Mouse (Mus musculus): ENCODE measurements at regions not wholly inside any gene's neighbourhood (a gene's known extent, or its start where the extent isn't known, plus 50 kb on each side); places are given as distances from the start of the nearest gene placed in this dataset.

DNA sequence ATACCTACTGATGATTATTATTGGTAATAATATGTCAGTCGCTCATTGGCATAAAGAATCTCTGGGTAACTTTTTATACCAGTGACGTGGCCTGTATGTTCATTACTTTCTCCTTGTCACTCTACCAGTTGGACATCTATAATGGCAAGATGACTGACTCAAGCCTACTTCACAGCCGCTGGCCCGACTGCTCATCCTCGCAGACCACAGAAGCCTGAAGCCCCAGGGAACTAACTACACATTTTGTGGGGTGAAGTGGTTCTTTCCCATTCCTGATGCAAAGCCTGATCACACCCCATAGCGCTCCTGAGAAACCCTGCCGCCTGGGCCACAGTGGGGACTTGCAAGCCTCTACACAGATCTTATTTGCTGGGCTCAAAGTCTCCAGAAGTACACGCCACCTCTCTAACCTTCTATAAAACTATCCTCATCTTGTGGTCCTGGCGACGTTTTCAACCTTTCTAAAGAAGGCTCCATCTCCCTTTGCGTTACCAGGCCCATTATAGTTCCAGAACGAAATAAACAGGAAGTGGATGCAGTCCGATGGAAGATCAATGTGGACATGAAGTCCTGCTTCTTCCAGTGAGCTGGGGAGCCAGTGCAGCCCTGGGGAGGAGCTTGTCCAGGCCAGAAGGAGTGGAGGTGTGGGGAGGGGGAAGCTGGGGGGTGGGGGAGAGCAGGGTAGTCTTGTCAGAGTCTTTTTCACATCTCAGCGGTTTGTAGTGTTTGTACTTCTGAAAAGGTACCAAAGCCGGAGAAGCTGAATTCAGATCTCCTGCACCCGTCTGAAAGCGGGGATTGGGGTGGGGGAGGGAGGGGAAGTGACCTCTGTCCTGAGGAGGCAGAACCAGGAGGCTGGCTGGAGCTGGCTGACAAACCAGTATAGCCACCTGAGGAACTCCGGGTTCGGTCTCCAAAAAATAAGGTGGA, 84.9 kb downstream of the Irs2 start:
- Histone ChIP-seq H3K4me3 (ENCODE audit: low read depth, low read length) (peak overlapping the region; percentile 13; the same call in 1 of the 2 replicates), H3K36me3 (ENCODE audit: control insufficient read depth, insufficient read depth, low read length) (no peaks in the 10 kb centered on the region), H3K9ac (ENCODE audit: low read length) (no peak overlapping the region), H3K4me2 (ENCODE audit: low read depth, severe bottlenecking) (peak overlapping the region; percentile 32; the same call in 1 of the 2 replicates), H3K27ac (replicated peaks; ENCODE audit: low read depth, low read length) (peak overlapping the region; percentile 97), H3K27me3 (ENCODE audit: control insufficient read depth, insufficient read depth, low read length) (no peaks in the 10 kb centered on the region), H3K4me1 (ENCODE audit: control insufficient read depth, insufficient read depth, low read length) (peaks cover 52% of the 10 kb centered on the region), H3K9me3 (ENCODE audit: control insufficient read depth, low read length) (no peaks in the 10 kb centered on the region)
- peak; percentile 45 for DNase-seq (ENCODE audit: low spot score)
- ATAC-seq (ENCODE audit: insufficient number of reproducible peaks, low FRiP score, low TSS enrichment, low read depth): no peak
- 26% methylated on average over 19 of the region's 19 CpGs for WGBS

DNA sequence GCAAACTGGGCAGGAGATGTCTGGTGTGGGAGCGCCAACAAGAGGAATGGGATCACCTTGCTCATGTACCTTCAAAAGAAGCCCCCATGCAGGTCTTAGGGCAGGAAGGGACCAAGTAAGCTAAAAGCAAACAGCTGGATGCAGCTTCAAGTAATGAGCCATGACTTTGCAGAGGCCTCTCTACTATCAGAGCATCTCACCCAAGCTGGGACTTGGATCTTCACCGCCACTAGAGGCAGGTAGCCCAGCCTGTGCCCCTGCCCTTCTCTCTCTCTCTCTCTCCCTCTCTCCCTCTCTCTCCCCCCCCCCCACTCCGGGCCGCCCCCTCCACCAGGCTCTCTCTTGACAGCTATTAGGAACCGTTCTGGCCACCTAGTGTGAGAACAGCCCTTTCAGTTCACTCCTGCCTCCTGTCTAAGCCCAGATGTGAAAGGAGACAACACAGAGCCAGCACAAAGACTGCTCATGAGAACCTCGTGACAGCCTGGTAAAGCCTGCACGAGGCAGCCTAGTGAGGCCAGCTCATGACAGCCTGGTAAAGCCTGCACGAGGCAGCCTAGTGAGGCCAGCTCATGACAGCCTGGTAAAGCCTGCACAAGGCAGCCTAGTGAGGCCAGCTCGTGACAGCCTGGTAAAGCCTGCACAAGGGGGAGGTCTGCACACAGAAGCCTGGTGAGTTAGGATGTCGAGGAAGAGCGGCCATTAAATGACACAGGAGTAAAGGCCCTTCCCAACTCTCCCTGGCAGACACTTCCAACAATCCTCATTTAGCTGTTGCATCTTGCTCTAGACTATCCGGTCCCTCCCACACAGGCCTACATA, 85.8 kb downstream of the Irs2 start:
- Histone ChIP-seq H3K4me2 (ENCODE audit: low read depth, severe bottlenecking) (no peak overlapping the region), H3K36me3 (ENCODE audit: control insufficient read depth, insufficient read depth, low read length) (no peaks in the 10 kb centered on the region), H3K4me3 (ENCODE audit: low read depth, low read length) (no peak overlapping the region), H3K27ac (replicated peaks; ENCODE audit: low read depth, low read length) (peak overlapping the region; percentile 97), H3K9me3 (ENCODE audit: control insufficient read depth, low read length) (no peaks in the 10 kb centered on the region), H3K27me3 (ENCODE audit: control insufficient read depth, insufficient read depth, low read length) (no peaks in the 10 kb centered on the region), H3K9ac (ENCODE audit: low read length) (no peak overlapping the region), H3K4me1 (ENCODE audit: control insufficient read depth, insufficient read depth, low read length) (peaks cover 50% of the 10 kb centered on the region)
- DNase-seq (ENCODE audit: low spot score) (no peak), ATAC-seq (ENCODE audit: insufficient number of reproducible peaks, low FRiP score, low TSS enrichment, low read depth) (no peak)
- WGBS: 34% methylated on average over 12 of the region's 12 CpGs

DNA sequence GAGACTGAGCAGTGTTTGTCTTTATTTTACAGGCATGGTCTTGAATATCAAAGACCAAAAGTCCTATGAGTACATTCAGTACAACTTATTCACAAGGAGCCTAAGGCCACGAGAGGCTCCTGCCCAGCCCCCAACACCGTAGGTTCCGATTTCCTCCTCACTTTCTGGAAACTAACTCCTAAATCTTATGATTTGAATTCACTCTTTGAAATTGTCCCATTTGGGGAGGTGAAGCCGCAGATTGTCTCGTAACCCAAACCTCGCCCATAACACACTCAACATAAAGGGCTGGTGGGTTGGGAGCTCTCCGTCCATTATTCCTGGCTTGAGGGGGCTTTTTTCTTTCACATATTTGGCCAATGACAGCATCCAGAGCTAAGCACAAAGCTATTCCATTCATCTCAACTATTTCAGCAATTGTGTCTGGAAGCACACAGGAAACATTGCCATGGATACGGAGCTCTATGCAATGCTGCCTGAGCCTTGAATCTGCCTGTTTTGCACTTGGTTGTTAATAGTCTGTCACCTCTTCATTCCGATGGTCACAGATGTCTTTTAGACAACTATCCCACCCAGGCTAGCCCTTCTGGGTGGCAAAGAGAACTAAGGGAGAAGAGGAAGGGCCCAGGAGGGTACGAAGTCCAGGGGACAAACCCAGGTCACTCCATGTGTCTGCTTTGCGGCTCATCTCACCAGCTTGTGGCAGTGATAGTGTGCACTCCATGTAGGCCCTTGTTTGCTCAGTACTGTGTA, 86.6 kb downstream of the Irs2 start:
- ATAC-seq (ENCODE audit: insufficient number of reproducible peaks, low FRiP score, low TSS enrichment, low read depth) (no peak), DNase-seq (ENCODE audit: low spot score) (peak; percentile 34)
- WGBS: 60% methylated on average over 11 of the region's 11 CpGs
- H3K36me3 ChIP-seq (ENCODE audit: control insufficient read depth, insufficient read depth, low read length): no peaks in the 10 kb centered on the region
- H3K9ac ChIP-seq (ENCODE audit: low read length): no peak overlapping the region
- H3K9me3 ChIP-seq (ENCODE audit: control insufficient read depth, low read length): no peaks in the 10 kb centered on the region
- H3K4me1 ChIP-seq (ENCODE audit: control insufficient read depth, insufficient read depth, low read length): peaks cover 42% of the 10 kb centered on the region
- no peak overlapping the region for H3K4me2 ChIP-seq (ENCODE audit: low read depth, severe bottlenecking)
- H3K27ac ChIP-seq (replicated peaks; ENCODE audit: low read depth, low read length): peak overlapping the region; percentile 63
- no peak overlapping the region for H3K4me3 ChIP-seq (ENCODE audit: low read depth, low read length)
- no peaks in the 10 kb centered on the region for H3K27me3 ChIP-seq (ENCODE audit: control insufficient read depth, insufficient read depth, low read length)

DNA sequence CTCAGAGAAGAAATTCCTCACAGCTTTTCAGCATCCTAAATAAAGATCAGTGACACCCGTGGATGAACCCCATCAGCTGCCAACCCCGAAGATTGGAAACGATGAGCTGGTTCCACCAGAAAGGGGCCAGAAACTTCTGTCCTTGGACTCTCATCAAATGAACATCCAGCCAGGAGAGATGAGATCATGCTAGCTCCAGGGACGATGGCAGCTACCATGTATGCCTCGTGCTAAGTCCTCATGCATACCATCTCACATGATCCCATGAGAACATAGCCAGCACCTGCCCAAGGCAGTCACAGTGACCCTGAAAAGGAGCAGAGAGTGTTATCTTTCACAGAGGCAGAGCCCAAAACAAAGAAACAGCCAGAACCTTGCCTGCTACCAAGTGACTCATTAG, 88.6 kb downstream of the Irs2 start:
- no peaks in the 10 kb centered on the region for H3K9me3 ChIP-seq (ENCODE audit: control insufficient read depth, low read length)
- H3K36me3 ChIP-seq (ENCODE audit: control insufficient read depth, insufficient read depth, low read length): no peaks in the 10 kb centered on the region
- no peak overlapping the region for H3K4me3 ChIP-seq (ENCODE audit: low read depth, low read length)
- no peak overlapping the region for H3K27ac ChIP-seq (replicated peaks; ENCODE audit: low read depth, low read length)
- ATAC-seq (ENCODE audit: insufficient number of reproducible peaks, low FRiP score, low TSS enrichment, low read depth): no peak
- no peak overlapping the region for H3K9ac ChIP-seq (ENCODE audit: low read length)
- no peak for DNase-seq (ENCODE audit: low spot score)
- 89% methylated on average over 5 of the region's 5 CpGs for WGBS
- H3K4me2 ChIP-seq (ENCODE audit: low read depth, severe bottlenecking): no peak overlapping the region
- H3K27me3 ChIP-seq (ENCODE audit: control insufficient read depth, insufficient read depth, low read length): no peaks in the 10 kb centered on the region
- peaks cover 29% of the 10 kb centered on the region for H3K4me1 ChIP-seq (ENCODE audit: control insufficient read depth, insufficient read depth, low read length)

DNA sequence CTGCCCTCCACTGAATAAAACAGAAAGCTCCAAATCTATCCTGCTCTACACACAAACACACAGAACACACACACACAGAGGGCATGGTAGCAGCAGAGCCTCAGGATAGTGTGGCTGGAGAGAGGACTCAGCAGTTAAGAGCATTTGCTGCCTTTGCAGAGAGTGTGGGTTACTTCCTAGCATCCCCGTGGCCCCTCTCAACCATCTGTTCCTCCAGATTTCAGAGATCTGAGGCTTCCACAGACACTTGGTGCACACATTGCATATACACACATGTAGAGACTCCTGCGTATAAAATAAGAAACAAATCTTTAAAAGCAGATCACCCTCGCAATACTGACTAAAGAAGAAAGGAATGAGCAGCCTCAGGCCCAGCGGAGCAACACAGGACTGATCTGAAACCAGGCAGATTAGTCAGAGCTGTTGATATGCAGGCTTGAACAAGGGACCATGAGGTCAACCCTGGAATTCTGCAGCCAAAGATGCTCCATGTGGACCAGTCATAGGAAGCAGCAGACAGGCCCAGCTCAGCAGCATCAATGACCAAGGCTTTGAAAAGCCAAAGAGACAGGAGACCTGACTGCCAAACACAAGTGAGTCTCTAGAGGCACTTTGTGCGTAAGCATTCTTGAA, 89.7 kb downstream of the Irs2 start:
- Histone ChIP-seq H3K4me1 (ENCODE audit: control insufficient read depth, insufficient read depth, low read length) (peaks cover 24% of the 10 kb centered on the region), H3K4me2 (ENCODE audit: low read depth, severe bottlenecking) (no peak overlapping the region), H3K4me3 (ENCODE audit: low read depth, low read length) (no peak overlapping the region), H3K36me3 (ENCODE audit: control insufficient read depth, insufficient read depth, low read length) (no peaks in the 10 kb centered on the region), H3K9me3 (ENCODE audit: control insufficient read depth, low read length) (no peaks in the 10 kb centered on the region), H3K27me3 (ENCODE audit: control insufficient read depth, insufficient read depth, low read length) (no peaks in the 10 kb centered on the region), H3K9ac (ENCODE audit: low read length) (no peak overlapping the region), H3K27ac (replicated peaks; ENCODE audit: low read depth, low read length) (no peak overlapping the region)
- ATAC-seq (ENCODE audit: insufficient number of reproducible peaks, low FRiP score, low TSS enrichment, low read depth) (no peak), DNase-seq (ENCODE audit: low spot score) (no peak)
- 83% methylated on average over 5 of the region's 5 CpGs for WGBS

DNA sequence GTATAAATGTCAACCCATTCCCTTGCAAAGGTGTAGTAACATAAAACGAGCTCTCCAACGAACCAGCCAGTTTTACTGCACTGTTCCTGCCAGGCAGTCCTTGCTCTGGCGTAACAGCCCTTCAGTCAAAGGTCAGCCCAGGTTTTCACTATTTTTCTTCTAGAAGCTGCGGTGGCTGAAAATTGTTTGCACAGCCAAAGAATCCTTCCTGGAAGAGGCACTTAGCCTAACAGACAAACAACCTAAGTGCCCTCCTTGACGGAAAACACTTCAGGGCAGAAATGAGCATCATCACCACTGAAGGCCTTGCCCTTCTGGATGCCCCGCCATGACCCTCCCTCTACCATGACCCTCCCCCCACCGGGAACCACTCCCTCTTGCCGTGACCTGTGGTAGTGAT, 93.6 kb downstream of the Irs2 start:
- 60% methylated on average over 8 of the region's 8 CpGs for WGBS

DNA sequence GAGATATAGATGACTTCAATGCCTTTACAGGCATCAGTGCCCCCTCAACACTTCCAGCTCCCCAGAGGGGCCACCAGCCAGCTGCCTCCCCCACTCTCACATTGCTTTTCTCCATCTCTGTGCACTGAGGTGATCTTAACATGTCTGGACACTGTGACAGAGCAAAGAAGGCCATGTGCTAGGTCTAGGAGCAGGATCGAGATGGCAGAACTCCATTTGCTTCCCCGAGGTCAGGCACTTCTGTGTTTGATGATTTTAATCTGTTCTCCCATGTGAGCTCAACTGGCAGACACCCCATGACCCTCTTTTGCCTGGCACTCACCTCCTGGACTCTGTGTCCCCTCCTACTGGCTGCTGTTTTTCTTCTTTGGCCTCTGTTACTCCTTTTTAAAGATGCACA, 95.8 kb downstream of the Irs2 start:
- DNase-seq (ENCODE audit: low spot score): no peak
- no peaks in the 10 kb centered on the region for H3K4me1 ChIP-seq (ENCODE audit: control insufficient read depth, insufficient read depth, low read length)
- H3K27me3 ChIP-seq (ENCODE audit: control insufficient read depth, insufficient read depth, low read length): no peaks in the 10 kb centered on the region
- no peaks in the 10 kb centered on the region for H3K36me3 ChIP-seq (ENCODE audit: control insufficient read depth, insufficient read depth, low read length)
- no peaks in the 10 kb centered on the region for H3K9me3 ChIP-seq (ENCODE audit: control insufficient read depth, low read length)
- H3K4me3 ChIP-seq (ENCODE audit: low read depth, low read length): no peak overlapping the region
- no peak overlapping the region for H3K27ac ChIP-seq (replicated peaks; ENCODE audit: low read depth, low read length)
- no peak for ATAC-seq (ENCODE audit: insufficient number of reproducible peaks, low FRiP score, low TSS enrichment, low read depth)
- WGBS: 66% methylated on average over 2 of the region's 2 CpGs
- H3K9ac ChIP-seq (ENCODE audit: low read length): no peak overlapping the region
- H3K4me2 ChIP-seq (ENCODE audit: low read depth, severe bottlenecking): no peak overlapping the region

More for the DNA sequence above, 93.6 kb downstream of the Irs2 start:
- ATAC-seq (ENCODE audit: insufficient number of reproducible peaks, low FRiP score, low TSS enrichment, low read depth) (no peak), DNase-seq (ENCODE audit: low spot score) (no peak)
- no peak overlapping the region for H3K4me2 ChIP-seq (ENCODE audit: low read depth, severe bottlenecking)
- no peak overlapping the region for H3K9ac ChIP-seq (ENCODE audit: low read length)
- no peaks in the 10 kb centered on the region for H3K36me3 ChIP-seq (ENCODE audit: control insufficient read depth, insufficient read depth, low read length)
- H3K4me1 ChIP-seq (ENCODE audit: control insufficient read depth, insufficient read depth, low read length): no peaks in the 10 kb centered on the region
- H3K9me3 ChIP-seq (ENCODE audit: control insufficient read depth, low read length): no peaks in the 10 kb centered on the region
- H3K4me3 ChIP-seq (ENCODE audit: low read depth, low read length): no peak overlapping the region
- H3K27me3 ChIP-seq (ENCODE audit: control insufficient read depth, insufficient read depth, low read length): no peaks in the 10 kb centered on the region
- H3K27ac ChIP-seq (replicated peaks; ENCODE audit: low read depth, low read length): no peak overlapping the region

DNA sequence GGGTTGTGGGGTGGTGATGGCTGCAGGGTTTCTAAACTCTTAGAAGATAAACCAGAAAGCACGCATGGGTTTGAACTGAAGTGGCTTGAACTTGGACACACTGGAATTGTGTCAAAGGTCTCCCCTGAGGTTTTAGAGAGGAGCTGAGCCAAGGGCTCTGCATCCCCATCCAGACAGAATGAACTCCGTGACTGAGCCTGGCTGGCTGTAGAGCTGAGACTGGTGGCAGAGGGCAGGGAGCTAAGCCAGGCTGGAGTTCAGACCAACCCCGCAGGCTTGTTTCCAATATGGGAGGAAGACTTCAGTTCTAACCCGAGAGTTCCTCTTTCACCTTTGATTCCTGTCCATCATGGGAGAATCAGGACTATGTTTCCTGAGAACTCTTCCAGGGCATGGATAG, 96.9 kb downstream of the Irs2 start:
- ATAC-seq (ENCODE audit: insufficient number of reproducible peaks, low FRiP score, low TSS enrichment, low read depth) (no peak), DNase-seq (ENCODE audit: low spot score) (no peak)
- Histone ChIP-seq H3K9me3 (ENCODE audit: control insufficient read depth, low read length) (no peaks in the 10 kb centered on the region), H3K9ac (ENCODE audit: low read length) (no peak overlapping the region), H3K4me3 (ENCODE audit: low read depth, low read length) (no peak overlapping the region), H3K27me3 (ENCODE audit: control insufficient read depth, insufficient read depth, low read length) (no peaks in the 10 kb centered on the region), H3K36me3 (ENCODE audit: control insufficient read depth, insufficient read depth, low read length) (no peaks in the 10 kb centered on the region), H3K27ac (replicated peaks; ENCODE audit: low read depth, low read length) (no peak overlapping the region), H3K4me1 (ENCODE audit: control insufficient read depth, insufficient read depth, low read length) (no peaks in the 10 kb centered on the region), H3K4me2 (ENCODE audit: low read depth, severe bottlenecking) (no peak overlapping the region)
- 87% methylated on average over 4 of the region's 4 CpGs for WGBS
